ENCODE assay signal across 13 mouse cellular contexts in genomic region chr7:43747788-43748187, GRCm38 (mm10). TPM values are rescaled to one million over a fixed set of nuclear protein-coding genes. Genes with fewer than 3 reads are reported as not detected.
DNase-seq lines count a peak whose midpoint lies in the region; ATAC-seq and TF ChIP-seq lines count a peak whose summit lies in the region.
"Had no signal": no experiment of that assay in that cellular context is flagged by ENCODE, and none has a peak within 500 bp of the region (broad histone marks: within the 10 kb centered on the region; RNA-seq: fewer than 3 reads in every experiment).

No protein-coding gene starts in this region.

- no peak for TF ChIP-seq EP300 in stomach, postnatal 0 days (optimal IDR thresholded peaks at IDR 0.05)

- peak; percentile 0 for DNase-seq in forebrain, embryonic 14.5 days (ENCODE audit: low spot score)
- peak; percentile 7 for DNase-seq in midbrain, embryonic 14.5 days
- DNase-seq in stomach, postnatal 0 days (ENCODE audit: low spot score), result no peak
- DNase-seq in hindbrain, embryonic 11.5 days (ENCODE audit: low spot score), result no peak

- ATAC-seq in forebrain, embryonic 14.5 days, result no peak
- ATAC-seq in forebrain, embryonic 12.5 days (ENCODE audit: low FRiP score), result no peak
- ATAC-seq in midbrain, embryonic 14.5 days (ENCODE audit: low FRiP score, low TSS enrichment), result no peak
- ATAC-seq in midbrain, embryonic 13.5 days, result no peak
- peak; percentile 69 to 71; a peak in 3 of 4 replicates for ATAC-seq in hematopoietic stem cell, adult 5-6 weeks (replicated peaks in 1 of 2; ENCODE audit: insufficient read depth in 1 of 2, low FRiP score in 2 of 2, low TSS enrichment in 1 of 2, low read depth in 1 of 2, poor library complexity in 2 of 2, severe bottlenecking in 2 of 2)
- ATAC-seq in stomach, postnatal 0 days (ENCODE audit: low FRiP score, low TSS enrichment), result no peak
- ATAC-seq in erythroid progenitor cell, adult 5-6 weeks (replicated peaks; ENCODE audit: low FRiP score, poor library complexity, severe bottlenecking), result no peak
- no peak for ATAC-seq in hindbrain, embryonic 11.5 days (ENCODE audit: low FRiP score)

- H3K4me2 ChIP-seq in forebrain, embryonic 14.5 days (ENCODE audit: low read length), result no peak overlapping the region
- H3K4me2 ChIP-seq in forebrain, embryonic 12.5 days, result no peak overlapping the region
- no peak overlapping the region for H3K4me2 ChIP-seq in midbrain, embryonic 14.5 days (ENCODE audit: low read length)
- no peak overlapping the region for H3K4me2 ChIP-seq in midbrain, embryonic 13.5 days (replicated peaks)
- H3K4me2 ChIP-seq in stomach, postnatal 0 days (replicated peaks; ENCODE audit: low read depth), result no peak overlapping the region
- H3K4me2 ChIP-seq in hindbrain, embryonic 11.5 days (replicated peaks; ENCODE audit: low read depth, low read length), result no peak overlapping the region
- H3K4me2 ChIP-seq: embryonic facial prominence, embryonic 15.5 days; hindbrain, embryonic 15.5 days; limb, embryonic 15.5 days; neural tube, embryonic 12.5 days; stomach, embryonic 15.5 days had no signal

- WGBS in forebrain, embryonic 14.5 days, result 68% methylated on average over 1 of the region's 1 CpGs
- 90% methylated on average over 1 of the region's 1 CpGs for WGBS in forebrain, embryonic 12.5 days
- WGBS in midbrain, embryonic 14.5 days, result 55% methylated on average over 1 of the region's 1 CpGs
- 48% methylated on average over 1 of the region's 1 CpGs for WGBS in midbrain, embryonic 13.5 days
- WGBS in stomach, postnatal 0 days, result 50% methylated on average over 1 of the region's 1 CpGs
- WGBS in hindbrain, embryonic 11.5 days, result 62% methylated on average over 1 of the region's 1 CpGs

- no peaks in the 10 kb centered on the region for H3K36me3 ChIP-seq in forebrain, embryonic 14.5 days (ENCODE audit: control insufficient read depth, insufficient read depth, low read length)
- H3K36me3 ChIP-seq in forebrain, embryonic 12.5 days (replicated peaks), result no peaks in the 10 kb centered on the region
- H3K36me3 ChIP-seq in midbrain, embryonic 14.5 days (ENCODE audit: control insufficient read depth, insufficient read depth, low read length), result no peaks in the 10 kb centered on the region
- H3K36me3 ChIP-seq in midbrain, embryonic 13.5 days, result no peaks in the 10 kb centered on the region
- no peaks in the 10 kb centered on the region for H3K36me3 ChIP-seq in stomach, postnatal 0 days (ENCODE audit: control insufficient read depth, insufficient read depth, low read length)
- H3K36me3 ChIP-seq in hindbrain, embryonic 11.5 days (ENCODE audit: control insufficient read depth, insufficient read depth, low read length), result no peaks in the 10 kb centered on the region
- H3K36me3 ChIP-seq: embryonic facial prominence, embryonic 15.5 days; hindbrain, embryonic 15.5 days; limb, embryonic 15.5 days; neural tube, embryonic 12.5 days; stomach, embryonic 15.5 days had no signal

- no peak overlapping the region for H3K27ac ChIP-seq in forebrain, embryonic 14.5 days (ENCODE audit: low read depth, low read length)
- no peak overlapping the region for H3K27ac ChIP-seq in forebrain, embryonic 12.5 days
- no peak overlapping the region for H3K27ac ChIP-seq in midbrain, embryonic 14.5 days (replicated peaks; ENCODE audit: low read depth, low read length)
- no peak overlapping the region for H3K27ac ChIP-seq in midbrain, embryonic 13.5 days
- peak overlapping the region; percentile 13; the same call in 1 of the 2 replicates for H3K27ac ChIP-seq in stomach, postnatal 0 days (replicated peaks)
- H3K27ac ChIP-seq in hindbrain, embryonic 11.5 days (ENCODE audit: low read depth, low read length), result no peak overlapping the region
- H3K27ac ChIP-seq: embryonic facial prominence, embryonic 15.5 days; hindbrain, embryonic 15.5 days; limb, embryonic 15.5 days; neural tube, embryonic 12.5 days; stomach, embryonic 15.5 days had no signal

- no peaks in the 10 kb centered on the region for H3K4me1 ChIP-seq in forebrain, embryonic 14.5 days (ENCODE audit: control insufficient read depth, insufficient read depth, low read length)
- H3K4me1 ChIP-seq in forebrain, embryonic 12.5 days, result no peaks in the 10 kb centered on the region
- no peaks in the 10 kb centered on the region for H3K4me1 ChIP-seq in midbrain, embryonic 14.5 days (ENCODE audit: control insufficient read depth, insufficient read depth, low read length)
- no peaks in the 10 kb centered on the region for H3K4me1 ChIP-seq in midbrain, embryonic 13.5 days (replicated peaks)
- no peaks in the 10 kb centered on the region for H3K4me1 ChIP-seq in stomach, postnatal 0 days (replicated peaks; ENCODE audit: control insufficient read depth, insufficient read depth)
- no peaks in the 10 kb centered on the region for H3K4me1 ChIP-seq in hindbrain, embryonic 11.5 days (replicated peaks; ENCODE audit: control insufficient read depth, insufficient read depth, low read length)
- H3K4me1 ChIP-seq: embryonic facial prominence, embryonic 15.5 days; hindbrain, embryonic 15.5 days; limb, embryonic 15.5 days; neural tube, embryonic 12.5 days; stomach, embryonic 15.5 days had no signal

- no peak for TF ChIP-seq CTCF in stomach, postnatal 0 days (IDR thresholded peaks at IDR 0.05; ENCODE audit: low read depth)

- no peaks in the 10 kb centered on the region for H3K27me3 ChIP-seq in forebrain, embryonic 14.5 days (replicated peaks; ENCODE audit: control insufficient read depth, insufficient read depth, low read length)
- no peaks in the 10 kb centered on the region for H3K27me3 ChIP-seq in forebrain, embryonic 12.5 days
- no peaks in the 10 kb centered on the region for H3K27me3 ChIP-seq in midbrain, embryonic 14.5 days (ENCODE audit: control insufficient read depth, insufficient read depth, low read length)
- H3K27me3 ChIP-seq in midbrain, embryonic 13.5 days, result no peaks in the 10 kb centered on the region
- H3K27me3 ChIP-seq in stomach, postnatal 0 days (ENCODE audit: control insufficient read depth, insufficient read depth, low read length), result no peaks in the 10 kb centered on the region
- H3K27me3 ChIP-seq in hindbrain, embryonic 11.5 days (ENCODE audit: control insufficient read depth, insufficient read depth, low read length), result no peaks in the 10 kb centered on the region
- H3K27me3 ChIP-seq: embryonic facial prominence, embryonic 15.5 days; hindbrain, embryonic 15.5 days; limb, embryonic 15.5 days; neural tube, embryonic 12.5 days; stomach, embryonic 15.5 days had no signal

- no peak overlapping the region for H3K4me3 ChIP-seq in forebrain, embryonic 14.5 days (ENCODE audit: low read depth, low read length)
- H3K4me3 ChIP-seq in forebrain, embryonic 12.5 days (replicated peaks), result no peak overlapping the region
- no peak overlapping the region for H3K4me3 ChIP-seq in midbrain, embryonic 14.5 days (replicated peaks; ENCODE audit: low read depth, low read length)
- H3K4me3 ChIP-seq in midbrain, embryonic 13.5 days (replicated peaks), result no peak overlapping the region
- no peak overlapping the region for H3K4me3 ChIP-seq in stomach, postnatal 0 days (ENCODE audit: low read depth, low read length)
- no peak overlapping the region for H3K4me3 ChIP-seq in hindbrain, embryonic 11.5 days (ENCODE audit: low read depth, low read length)
- H3K4me3 ChIP-seq: embryonic facial prominence, embryonic 15.5 days; hindbrain, embryonic 15.5 days; limb, embryonic 15.5 days; neural tube, embryonic 12.5 days; stomach, embryonic 15.5 days had no signal

- no peaks in the 10 kb centered on the region for H3K9me3 ChIP-seq in forebrain, embryonic 14.5 days (replicated peaks; ENCODE audit: control insufficient read depth, low read length)
- H3K9me3 ChIP-seq in forebrain, embryonic 12.5 days, result no peaks in the 10 kb centered on the region
- H3K9me3 ChIP-seq in midbrain, embryonic 14.5 days (ENCODE audit: control insufficient read depth, low read length), result no peaks in the 10 kb centered on the region
- H3K9me3 ChIP-seq in midbrain, embryonic 13.5 days, result no peaks in the 10 kb centered on the region
- H3K9me3 ChIP-seq in stomach, postnatal 0 days (ENCODE audit: control insufficient read depth, low read length), result no peaks in the 10 kb centered on the region
- H3K9me3 ChIP-seq in hindbrain, embryonic 11.5 days (ENCODE audit: control insufficient read depth, low read length), result no peaks in the 10 kb centered on the region
- H3K9me3 ChIP-seq: embryonic facial prominence, embryonic 15.5 days; hindbrain, embryonic 15.5 days; limb, embryonic 15.5 days; neural tube, embryonic 12.5 days; stomach, embryonic 15.5 days had no signal

- no peak overlapping the region for H3K9ac ChIP-seq in forebrain, embryonic 14.5 days (ENCODE audit: low read length)
- H3K9ac ChIP-seq in forebrain, embryonic 12.5 days, result no peak overlapping the region
- H3K9ac ChIP-seq in midbrain, embryonic 14.5 days (replicated peaks; ENCODE audit: low read length), result no peak overlapping the region
- H3K9ac ChIP-seq in midbrain, embryonic 13.5 days (replicated peaks), result no peak overlapping the region
- no peak overlapping the region for H3K9ac ChIP-seq in stomach, postnatal 0 days (ENCODE audit: low read length)
- H3K9ac ChIP-seq in hindbrain, embryonic 11.5 days (ENCODE audit: low read depth, low read length), result no peak overlapping the region
- H3K9ac ChIP-seq: embryonic facial prominence, embryonic 15.5 days; hindbrain, embryonic 15.5 days; limb, embryonic 15.5 days; neural tube, embryonic 12.5 days; stomach, embryonic 15.5 days had no signal

RNA-seq across cellular contexts. Expression of gene Klk12, which starts 20.9 kb away (rescaled TPM):
- 0.19 TPM in 1 of 2 replicates, not detected in the other for polyA plus RNA-seq in forebrain, embryonic 14.5 days (2014; fragmentation: Nextera tagmentation; extraction: Ambion mirVana)
- not detected in 2 replicates for polyA plus RNA-seq in forebrain, embryonic 12.5 days (2016; fragmentation: Nextera tagmentation; extraction: Ambion mirVana)
- polyA plus RNA-seq in midbrain, embryonic 14.5 days (2014; fragmentation: Nextera tagmentation; extraction: Ambion mirVana), result not detected in 2 replicates
- polyA plus RNA-seq in midbrain, embryonic 13.5 days (2015; fragmentation: Nextera tagmentation; extraction: Ambion mirVana), result not detected in 2 replicates
- total RNA-seq in hematopoietic stem cell, adult 5-6 weeks (2017), result not detected in 2 replicates
- polyA plus RNA-seq in stomach, postnatal 0 days (2015; fragmentation: Nextera tagmentation; extraction: Ambion mirVana), result 34.9 and 36.2 TPM in 2 replicates
- total RNA-seq in erythroid progenitor cell, adult 5-6 weeks (2015; ENCODE audit: low replicate concordance), result not detected in 2 replicates
- not detected in 2 replicates for total RNA-seq in erythroid progenitor cell, adult 5-6 weeks (2017; ENCODE audit: low replicate concordance)
- not detected in 2 replicates for polyA plus RNA-seq in hindbrain, embryonic 11.5 days (2014; fragmentation: Nextera tagmentation; extraction: Ambion mirVana)
- polyA plus RNA-seq: hindbrain, embryonic 15.5 days; neural tube, embryonic 12.5 days had no signal

RNA-seq across cellular contexts. Expression of gene Klk11, which starts 26.6 kb away (rescaled TPM):
- polyA plus RNA-seq in forebrain, embryonic 14.5 days (2014; fragmentation: Nextera tagmentation; extraction: Ambion mirVana), result not detected in 2 replicates
- polyA plus RNA-seq in forebrain, embryonic 12.5 days (2016; fragmentation: Nextera tagmentation; extraction: Ambion mirVana), result not detected in 2 replicates
- polyA plus RNA-seq in midbrain, embryonic 14.5 days (2014; fragmentation: Nextera tagmentation; extraction: Ambion mirVana), result not detected in 2 replicates
- polyA plus RNA-seq in midbrain, embryonic 13.5 days (2015; fragmentation: Nextera tagmentation; extraction: Ambion mirVana), result not detected in 2 replicates
- total RNA-seq in hematopoietic stem cell, adult 5-6 weeks (2017), result not detected in 2 replicates
- 52.3 and 54.6 TPM in 2 replicates for polyA plus RNA-seq in stomach, postnatal 0 days (2015; fragmentation: Nextera tagmentation; extraction: Ambion mirVana)
- not detected in 2 replicates for total RNA-seq in erythroid progenitor cell, adult 5-6 weeks (2015; ENCODE audit: low replicate concordance)
- not detected in 2 replicates for total RNA-seq in erythroid progenitor cell, adult 5-6 weeks (2017; ENCODE audit: low replicate concordance)
- 0.14 TPM in 1 of 2 replicates, not detected in the other for polyA plus RNA-seq in hindbrain, embryonic 11.5 days (2014; fragmentation: Nextera tagmentation; extraction: Ambion mirVana)
- polyA plus RNA-seq: neural tube, embryonic 12.5 days had no signal

RNA-seq across cellular contexts. Expression of gene Klk10, which starts 33.0 kb away (rescaled TPM):
- 0.13 TPM in 1 of 2 replicates, not detected in the other for polyA plus RNA-seq in forebrain, embryonic 14.5 days (2014; fragmentation: Nextera tagmentation; extraction: Ambion mirVana)
- polyA plus RNA-seq in forebrain, embryonic 12.5 days (2016; fragmentation: Nextera tagmentation; extraction: Ambion mirVana), result 0.28 TPM in 1 of 2 replicates, not detected in the other
- polyA plus RNA-seq in midbrain, embryonic 14.5 days (2014; fragmentation: Nextera tagmentation; extraction: Ambion mirVana), result not detected in 2 replicates
- polyA plus RNA-seq in midbrain, embryonic 13.5 days (2015; fragmentation: Nextera tagmentation; extraction: Ambion mirVana), result not detected in 2 replicates
- not detected in 2 replicates for total RNA-seq in hematopoietic stem cell, adult 5-6 weeks (2017)
- polyA plus RNA-seq in stomach, postnatal 0 days (2015; fragmentation: Nextera tagmentation; extraction: Ambion mirVana), result 313 and 335 TPM in 2 replicates
- not detected in 2 replicates for total RNA-seq in erythroid progenitor cell, adult 5-6 weeks (2015; ENCODE audit: low replicate concordance)
- not detected in 2 replicates for total RNA-seq in erythroid progenitor cell, adult 5-6 weeks (2017; ENCODE audit: low replicate concordance)
- polyA plus RNA-seq in hindbrain, embryonic 11.5 days (2014; fragmentation: Nextera tagmentation; extraction: Ambion mirVana), result 0.32 and 0.53 TPM in 2 replicates
- polyA plus RNA-seq: neural tube, embryonic 12.5 days had no signal

RNA-seq across cellular contexts. Expression of gene Klk13, which starts 35.4 kb away (rescaled TPM):
- polyA plus RNA-seq in forebrain, embryonic 14.5 days (2014; fragmentation: Nextera tagmentation; extraction: Ambion mirVana), result not detected in 2 replicates
- polyA plus RNA-seq in forebrain, embryonic 12.5 days (2016; fragmentation: Nextera tagmentation; extraction: Ambion mirVana), result 0.10 TPM in 1 of 2 replicates, not detected in the other
- polyA plus RNA-seq in midbrain, embryonic 14.5 days (2014; fragmentation: Nextera tagmentation; extraction: Ambion mirVana), result not detected in 2 replicates
- not detected in 2 replicates for polyA plus RNA-seq in midbrain, embryonic 13.5 days (2015; fragmentation: Nextera tagmentation; extraction: Ambion mirVana)
- total RNA-seq in hematopoietic stem cell, adult 5-6 weeks (2017), result not detected in 2 replicates
- polyA plus RNA-seq in stomach, postnatal 0 days (2015; fragmentation: Nextera tagmentation; extraction: Ambion mirVana), result 84.7 and 93.8 TPM in 2 replicates
- not detected in 2 replicates for total RNA-seq in erythroid progenitor cell, adult 5-6 weeks (2015; ENCODE audit: low replicate concordance)
- total RNA-seq in erythroid progenitor cell, adult 5-6 weeks (2017; ENCODE audit: low replicate concordance), result not detected in 2 replicates
- 0.13 TPM in 1 of 2 replicates, not detected in the other for polyA plus RNA-seq in hindbrain, embryonic 11.5 days (2014; fragmentation: Nextera tagmentation; extraction: Ambion mirVana)

RNA-seq across cellular contexts. Expression of gene Klk9, which starts 43.9 kb away (rescaled TPM):
- not detected in 2 replicates for polyA plus RNA-seq in forebrain, embryonic 14.5 days (2014; fragmentation: Nextera tagmentation; extraction: Ambion mirVana)
- polyA plus RNA-seq in forebrain, embryonic 12.5 days (2016; fragmentation: Nextera tagmentation; extraction: Ambion mirVana), result not detected in 2 replicates
- not detected in 2 replicates for polyA plus RNA-seq in midbrain, embryonic 14.5 days (2014; fragmentation: Nextera tagmentation; extraction: Ambion mirVana)
- 0.13 and 0.20 TPM in 2 replicates for polyA plus RNA-seq in midbrain, embryonic 13.5 days (2015; fragmentation: Nextera tagmentation; extraction: Ambion mirVana)
- total RNA-seq in hematopoietic stem cell, adult 5-6 weeks (2017), result not detected in 2 replicates
- 101 and 118 TPM in 2 replicates for polyA plus RNA-seq in stomach, postnatal 0 days (2015; fragmentation: Nextera tagmentation; extraction: Ambion mirVana)
- not detected in 2 replicates for total RNA-seq in erythroid progenitor cell, adult 5-6 weeks (2015; ENCODE audit: low replicate concordance)
- not detected in 2 replicates for total RNA-seq in erythroid progenitor cell, adult 5-6 weeks (2017; ENCODE audit: low replicate concordance)
- 0.23 TPM in 1 of 2 replicates, not detected in the other for polyA plus RNA-seq in hindbrain, embryonic 11.5 days (2014; fragmentation: Nextera tagmentation; extraction: Ambion mirVana)
- polyA plus RNA-seq: neural tube, embryonic 12.5 days had no signal

Comparison
In these comparisons a context has a peak if more than half of its experiments do, and no peak if none do; other contexts are left out.
1. ATAC-seq: peak in hematopoietic stem cell, adult 5-6 weeks (2 of 2); none in forebrain, embryonic 14.5 days (single experiment), forebrain, embryonic 12.5 days (single experiment), midbrain, embryonic 14.5 days (single experiment), midbrain, embryonic 13.5 days (single experiment), stomach, postnatal 0 days (single experiment), erythroid progenitor cell, adult 5-6 weeks (single experiment) and hindbrain, embryonic 11.5 days (single experiment).
2. DNase-seq: peak in forebrain, embryonic 14.5 days (single experiment) and midbrain, embryonic 14.5 days (single experiment); none in stomach, postnatal 0 days (single experiment) and hindbrain, embryonic 11.5 days (single experiment).
3. RNA of gene Klk12, which starts 20.9 kb away (polyA plus RNA-seq): 34.9 to 36.2 TPM in stomach, postnatal 0 days; 0.19 TPM in forebrain, embryonic 14.5 days, not detected in forebrain, embryonic 12.5 days, not detected in midbrain, embryonic 14.5 days, not detected in midbrain, embryonic 13.5 days and not detected in hindbrain, embryonic 11.5 days; every median in the first group is over 10 times any median in the second.
4. RNA of gene Klk11, which starts 26.6 kb away (polyA plus RNA-seq): 52.3 to 54.6 TPM in stomach, postnatal 0 days; 0.14 TPM in hindbrain, embryonic 11.5 days, not detected in forebrain, embryonic 14.5 days, not detected in forebrain, embryonic 12.5 days, not detected in midbrain, embryonic 14.5 days and not detected in midbrain, embryonic 13.5 days; every median in the first group is over 10 times any median in the second.
5. RNA of gene Klk10, which starts 33.0 kb away (polyA plus RNA-seq): 313 to 335 TPM in stomach, postnatal 0 days; 0.32 to 0.53 TPM in hindbrain, embryonic 11.5 days, 0.13 TPM in forebrain, embryonic 14.5 days, not detected in midbrain, embryonic 13.5 days, not detected in midbrain, embryonic 14.5 days and 0.28 TPM in forebrain, embryonic 12.5 days; every median in the first group is over 100 times any median in the second.